Mouse (Mus musculus): ENCODE results near the gene Tanc2.

Gene Tanc2

DNA sequence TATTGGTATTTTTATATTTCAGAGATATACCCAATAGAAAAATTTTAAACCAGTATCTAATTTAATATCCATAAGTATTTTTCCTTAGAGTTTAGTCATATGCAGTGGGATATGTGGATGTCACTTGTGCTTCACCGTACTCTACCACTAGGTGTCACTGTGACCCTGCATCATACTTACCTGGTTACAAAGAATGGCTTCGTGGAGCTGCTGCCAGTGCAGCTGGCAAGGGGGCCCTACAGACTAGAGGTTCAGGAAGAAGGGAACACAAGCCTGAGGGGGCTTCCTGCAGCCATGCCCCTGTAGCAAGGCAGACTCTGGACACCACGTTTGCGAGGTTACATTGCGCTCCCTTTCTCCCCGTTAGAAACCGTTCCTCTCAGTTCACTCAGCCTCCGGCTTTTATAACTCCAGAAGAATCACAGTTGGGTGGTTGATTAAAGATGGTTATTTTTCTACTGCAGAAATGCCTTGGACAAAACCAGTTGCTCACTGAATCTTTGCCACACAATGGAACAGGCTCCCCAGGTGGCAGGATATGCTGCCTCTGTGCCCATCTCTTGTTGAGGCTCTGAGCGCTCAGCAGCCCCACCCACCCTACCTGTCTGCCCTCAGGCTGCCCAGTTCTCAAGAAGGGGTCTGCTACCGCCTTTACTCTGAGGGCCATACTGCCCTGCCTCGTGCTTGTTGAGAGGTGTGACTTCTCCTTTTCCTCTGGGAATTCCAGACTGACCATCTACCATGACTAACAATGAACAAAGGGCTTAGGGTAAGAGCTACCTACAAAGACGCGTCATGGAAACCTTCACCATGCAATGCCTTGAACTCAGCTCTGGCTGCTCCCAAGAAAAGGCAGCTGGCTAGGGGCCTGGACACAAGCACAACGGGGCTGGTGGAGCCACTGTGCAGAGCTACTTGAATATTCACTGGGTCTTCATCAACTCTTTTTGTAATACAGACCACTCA lies 337.6 kb downstream of the Tanc2 start:
- DNase-seq = peak; percentile 83

DNA sequence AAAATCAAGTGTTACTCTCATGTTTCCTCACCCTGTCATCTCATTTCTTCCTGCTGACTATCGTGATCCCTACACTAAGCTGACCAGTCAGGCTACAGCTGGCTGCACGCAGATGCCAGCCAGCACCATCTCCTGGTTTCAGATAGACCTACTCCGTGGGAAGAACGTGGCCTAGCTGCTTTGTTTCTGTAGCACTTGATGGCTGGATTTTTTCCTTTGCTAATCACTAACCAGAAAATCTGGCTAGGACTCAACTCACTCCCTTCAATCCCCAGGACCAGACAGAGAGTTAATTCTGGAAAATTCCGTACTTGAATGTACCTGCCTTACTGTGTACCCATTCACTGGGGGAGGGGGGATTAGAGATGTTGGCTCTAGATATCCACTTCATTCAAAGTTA lies 338.4 kb downstream of the Tanc2 start:
- DNase-seq = no peak

DNA sequence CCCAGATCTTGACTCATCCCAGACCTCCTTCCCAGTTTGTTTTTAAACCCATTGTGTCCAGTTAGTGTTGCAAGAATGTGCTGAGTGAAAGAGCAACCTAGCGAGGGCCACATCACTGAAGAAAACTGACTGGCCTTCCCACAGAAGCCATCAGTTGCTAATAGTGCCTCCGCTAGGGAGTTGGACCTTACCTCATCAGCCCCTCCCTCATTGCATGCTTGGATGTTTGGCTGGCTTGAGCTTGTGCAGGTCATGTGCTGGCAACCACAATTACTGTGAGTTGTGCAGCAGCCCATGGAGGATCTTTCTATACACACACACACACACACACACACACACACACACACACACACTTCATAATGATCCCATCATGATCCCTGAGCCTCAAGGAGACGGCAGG lies 341.6 kb downstream of the Tanc2 start:
- DNase-seq = no peak

DNA sequence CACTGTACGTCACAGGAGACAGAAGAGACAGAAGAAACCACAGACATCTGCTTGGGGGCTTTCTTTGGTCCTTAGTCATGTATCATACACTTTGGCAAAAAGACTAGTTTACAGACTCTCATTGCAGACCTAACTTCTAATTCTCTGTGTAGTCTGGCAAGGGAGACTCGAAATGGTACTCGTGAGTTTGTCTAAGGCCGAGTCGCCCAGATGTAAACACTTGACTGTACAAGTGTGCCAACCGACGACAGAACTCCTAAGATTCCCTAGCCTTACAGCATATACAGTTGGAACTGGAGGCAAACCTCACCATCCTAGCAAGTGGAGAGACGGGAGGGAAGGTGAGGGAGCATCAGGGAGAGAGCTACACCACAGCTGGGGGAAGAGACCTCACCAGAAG lies 344.0 kb downstream of the Tanc2 start:
- no peak for DNase-seq

DNA sequence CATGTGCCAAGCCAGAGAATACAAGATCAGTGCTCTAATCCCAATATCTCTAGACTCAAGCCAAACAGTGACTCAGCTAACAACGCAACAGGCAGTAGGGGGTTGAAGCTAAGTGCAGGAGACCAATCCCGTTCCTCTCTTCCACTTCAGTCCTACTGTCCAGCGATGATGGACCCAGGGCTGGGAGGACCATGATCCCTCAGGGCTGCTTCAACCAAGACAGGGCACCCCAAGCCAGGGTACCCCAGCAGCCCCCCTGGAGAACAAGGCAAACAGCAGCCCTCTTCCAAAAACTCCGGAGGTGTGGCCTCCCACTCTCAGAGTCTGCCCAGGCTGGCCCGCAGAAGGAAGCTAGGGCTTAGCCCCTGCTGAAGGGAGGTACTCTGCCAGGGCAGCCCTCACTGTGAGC lies 344.5 kb downstream of the Tanc2 start:
- DNase-seq = no peak

DNA sequence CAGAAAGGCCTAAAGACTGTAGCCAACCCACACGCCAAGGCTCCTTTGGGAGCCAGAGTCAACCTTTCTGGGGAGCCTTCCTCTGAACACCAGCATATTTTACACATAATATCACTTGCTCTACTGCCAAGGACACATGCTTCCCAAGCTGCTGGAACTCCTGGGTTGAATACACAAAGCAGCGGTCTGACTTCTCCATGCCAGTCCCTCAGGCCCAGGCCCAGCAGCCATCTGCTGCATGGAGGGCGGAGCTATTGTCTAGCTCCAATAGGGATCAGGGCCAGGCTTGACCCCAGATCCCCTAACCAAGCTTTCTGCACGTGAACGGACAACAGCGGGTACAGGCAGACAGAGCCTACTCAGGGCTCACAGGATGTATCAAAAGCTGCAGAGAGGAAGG lies 345.0 kb downstream of the Tanc2 start:
- DNase-seq = no peak

DNA sequence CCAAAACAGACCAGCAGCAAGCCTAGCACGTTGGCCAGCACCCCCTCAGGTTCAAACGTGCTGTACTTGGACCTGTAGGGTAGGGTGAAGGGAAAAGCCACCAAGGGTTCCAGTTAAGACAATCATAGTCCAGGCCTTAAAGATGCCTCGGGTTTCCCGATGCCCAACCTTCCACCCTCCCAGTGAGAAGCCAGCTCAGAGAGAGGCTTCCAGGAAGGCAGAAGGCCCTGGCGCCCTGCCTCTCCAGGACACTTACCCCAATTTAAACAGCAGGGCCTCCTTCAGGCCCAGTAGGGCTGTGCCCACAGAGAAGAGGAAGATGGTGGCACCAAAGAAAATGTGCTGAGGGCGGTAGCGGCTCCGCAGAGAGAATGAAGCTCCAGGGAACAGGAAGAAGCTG lies 345.7 kb downstream of the Tanc2 start:
- no peak for DNase-seq

DNA sequence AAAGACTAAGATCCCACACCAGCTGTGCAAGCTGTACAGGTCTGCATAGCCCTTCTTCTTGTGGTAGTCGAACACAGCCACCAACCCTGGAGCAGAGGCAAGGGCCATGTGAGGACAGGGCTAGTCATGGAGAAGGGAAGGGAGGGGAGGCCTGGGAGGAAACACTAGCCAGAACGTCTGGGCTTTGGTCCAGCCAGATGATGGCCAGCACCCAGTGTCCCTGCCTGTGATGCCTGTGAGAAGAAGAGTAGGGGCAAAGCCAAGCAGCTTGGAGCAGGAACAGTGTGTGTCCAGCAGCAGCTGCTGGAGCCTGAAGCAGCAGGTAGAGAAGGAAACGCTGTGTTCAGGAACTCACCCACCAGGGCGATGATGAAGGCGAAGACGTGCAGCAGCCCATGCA lies 346.4 kb downstream of the Tanc2 start:
- peak; percentile 47 for DNase-seq

DNA sequence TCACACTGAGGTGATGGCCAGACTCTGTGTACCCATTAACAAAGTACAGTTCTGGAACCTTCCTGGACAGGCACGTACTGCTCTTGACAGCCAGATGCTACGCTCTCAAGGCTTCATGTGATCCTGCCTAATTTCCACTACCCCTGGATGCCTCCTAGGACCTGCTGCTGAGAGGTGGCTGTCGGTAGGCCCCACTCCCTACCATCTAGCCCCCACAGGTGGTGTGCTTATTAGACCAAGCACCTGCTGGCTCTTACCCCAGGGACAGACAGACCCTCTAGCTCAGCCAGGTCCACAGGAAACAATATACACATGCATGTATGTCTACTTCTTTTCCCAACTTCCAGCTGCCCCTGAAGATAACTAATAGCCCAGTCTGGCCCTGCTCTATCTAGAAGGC lies 347.2 kb downstream of the Tanc2 start:
- DNase-seq = no peak

DNA sequence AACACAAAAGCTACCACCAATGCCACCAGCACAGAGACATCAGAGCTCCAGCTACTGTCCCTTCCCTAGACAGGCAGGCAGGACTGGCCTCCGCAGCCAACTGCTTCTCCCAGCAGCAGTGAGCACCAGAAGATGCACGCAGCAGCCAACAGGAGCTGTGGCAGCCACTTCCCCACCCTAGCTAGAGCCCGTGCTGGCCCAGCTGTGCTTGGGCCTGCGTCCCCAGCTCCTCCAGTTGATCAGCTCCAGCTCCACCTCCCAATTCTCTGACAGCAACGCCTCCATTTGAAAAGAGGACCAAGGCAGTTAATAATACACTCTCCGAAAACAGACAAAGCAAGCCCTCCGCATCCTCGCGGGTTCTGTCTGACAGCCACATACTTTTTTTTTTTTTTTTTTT lies 349.0 kb downstream of the Tanc2 start:
- no peak for DNase-seq

DNA sequence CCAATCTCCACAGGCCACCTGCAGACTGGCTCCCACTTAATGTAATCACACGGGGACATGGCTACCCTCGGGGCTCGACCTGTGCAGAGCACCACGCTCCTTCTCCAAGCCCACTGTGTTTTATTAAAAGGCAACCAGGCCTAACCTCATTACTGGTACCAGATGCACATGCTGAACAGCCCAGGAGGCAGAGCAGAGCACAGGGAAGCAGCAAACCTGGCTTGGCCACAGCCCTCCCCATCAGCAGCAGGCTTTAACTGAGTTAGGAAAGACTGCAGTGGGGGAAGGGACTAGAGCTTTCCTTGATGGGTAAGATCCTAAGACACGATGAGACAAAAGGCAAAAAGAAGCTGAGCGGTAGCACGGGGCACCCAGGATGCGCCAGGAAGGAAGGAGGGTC lies 352.2 kb downstream of the Tanc2 start:
- DNase-seq = no peak

DNA sequence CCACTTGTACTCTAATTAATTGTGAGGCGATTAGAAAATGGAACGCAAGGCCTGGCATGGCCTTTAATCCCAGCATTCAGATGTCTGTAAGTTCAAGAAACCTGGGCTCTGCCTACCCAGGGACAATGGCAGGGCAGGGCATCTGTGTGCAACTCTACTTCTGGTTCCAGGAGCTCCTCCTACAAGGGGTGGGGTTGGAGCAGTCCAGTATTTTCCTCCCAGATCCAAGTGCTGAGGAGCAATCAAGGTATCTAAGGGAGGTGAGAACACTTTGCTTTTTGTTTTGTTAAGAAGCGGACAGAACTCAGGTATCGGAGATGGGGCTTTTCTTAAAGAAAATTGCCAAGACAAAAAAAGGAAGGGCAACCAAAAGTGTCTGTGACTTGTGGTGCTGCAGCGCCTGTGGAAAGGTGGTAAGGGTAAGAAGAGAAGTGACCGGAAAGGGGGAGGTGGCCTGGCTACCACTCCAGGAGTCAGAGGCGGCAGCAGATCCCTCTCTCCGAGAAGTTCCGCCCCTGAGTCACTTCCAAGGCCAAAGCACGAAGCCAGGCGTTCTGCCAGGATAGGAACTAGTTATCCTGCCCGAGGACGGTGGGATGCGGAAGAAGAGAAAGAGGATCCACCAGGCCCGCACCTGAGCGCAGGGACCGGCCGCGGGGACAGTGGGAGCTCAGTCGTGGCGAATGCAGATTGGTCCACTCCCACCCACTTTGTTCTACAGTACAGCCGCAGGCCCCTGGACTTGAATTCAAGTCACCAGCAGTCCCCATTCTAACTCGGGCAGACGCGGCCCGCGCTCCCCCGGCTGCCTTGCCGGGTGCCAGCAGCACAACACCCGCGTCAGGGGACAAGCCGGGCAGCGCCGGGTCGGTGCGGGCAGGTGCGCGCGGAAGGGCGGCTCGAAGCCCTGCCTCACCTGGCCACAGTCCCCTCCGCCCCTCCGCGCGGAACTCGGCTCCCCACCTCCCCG lies 353.6 kb downstream of the Tanc2 start:
- DNase-seq = peak; percentile 58

DNA sequence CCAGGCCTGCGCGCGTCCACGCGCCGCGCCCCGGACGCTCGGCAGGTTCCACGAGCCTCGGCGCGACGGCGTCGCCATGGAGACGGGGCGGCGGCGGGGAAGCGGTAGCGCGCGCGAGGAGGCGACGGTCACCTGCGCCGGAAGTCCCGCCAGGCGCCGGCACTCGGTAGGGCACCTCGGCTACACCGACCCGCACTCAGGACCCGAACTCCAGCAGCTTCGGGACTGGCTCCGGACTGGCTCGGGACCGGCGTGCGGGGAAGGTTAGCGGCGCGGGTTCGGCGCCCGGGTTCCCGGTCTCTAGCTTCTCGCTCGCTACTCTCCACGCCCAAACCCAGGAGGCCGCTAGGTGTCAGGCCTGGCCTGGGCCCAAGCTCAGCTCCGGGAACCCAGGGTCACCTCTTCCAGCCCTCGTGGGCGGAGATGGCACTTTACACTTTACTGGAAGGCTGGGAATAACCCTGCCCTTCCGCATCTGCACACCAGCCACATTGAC lies 354.4 kb downstream of the Tanc2 start:
- DNase-seq = peak; percentile 84

DNA sequence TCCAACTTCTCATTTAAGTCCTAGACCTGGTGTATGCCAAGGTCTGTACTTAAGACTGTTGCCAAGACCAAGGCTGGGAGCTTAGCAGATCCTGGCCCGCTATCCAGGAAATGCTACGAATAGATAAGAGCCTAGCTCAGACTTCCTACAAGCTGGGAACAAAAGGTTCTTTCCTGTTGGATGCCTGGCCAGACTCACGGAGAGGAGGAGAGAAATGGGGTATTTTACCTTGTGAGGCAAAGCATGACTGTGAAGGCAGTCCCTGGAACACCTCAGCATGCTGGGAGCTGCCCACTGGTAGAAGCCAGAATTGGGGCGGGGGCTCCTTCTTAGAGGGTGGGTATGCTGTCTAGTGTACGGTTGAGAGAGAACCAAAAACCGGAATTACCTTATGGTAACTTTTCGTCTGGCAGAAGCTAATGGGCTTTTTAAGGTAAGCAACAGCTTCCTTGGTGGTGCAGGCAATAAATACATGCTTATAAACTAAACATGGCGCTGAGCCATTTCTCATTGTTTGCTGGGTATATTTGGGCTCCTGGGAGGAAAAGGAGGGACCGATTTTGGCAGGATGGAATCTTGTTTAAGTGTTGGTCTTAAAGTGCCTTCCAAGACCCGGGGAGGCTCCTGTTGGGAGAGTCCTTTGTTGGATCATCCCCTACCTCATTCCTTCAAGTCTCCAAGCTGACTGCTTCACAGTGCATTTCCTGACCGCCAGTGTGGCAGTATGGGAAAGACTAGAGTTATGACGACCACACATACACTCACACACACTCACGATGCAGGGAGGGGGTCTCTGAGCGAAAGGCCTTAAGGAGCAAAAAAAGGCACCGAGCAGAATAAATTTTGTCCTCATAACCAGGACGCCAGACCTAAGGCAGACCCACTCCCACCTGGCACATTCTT lies 355.2 kb downstream of the Tanc2 start:
- DNase-seq = peak; percentile 43

DNA sequence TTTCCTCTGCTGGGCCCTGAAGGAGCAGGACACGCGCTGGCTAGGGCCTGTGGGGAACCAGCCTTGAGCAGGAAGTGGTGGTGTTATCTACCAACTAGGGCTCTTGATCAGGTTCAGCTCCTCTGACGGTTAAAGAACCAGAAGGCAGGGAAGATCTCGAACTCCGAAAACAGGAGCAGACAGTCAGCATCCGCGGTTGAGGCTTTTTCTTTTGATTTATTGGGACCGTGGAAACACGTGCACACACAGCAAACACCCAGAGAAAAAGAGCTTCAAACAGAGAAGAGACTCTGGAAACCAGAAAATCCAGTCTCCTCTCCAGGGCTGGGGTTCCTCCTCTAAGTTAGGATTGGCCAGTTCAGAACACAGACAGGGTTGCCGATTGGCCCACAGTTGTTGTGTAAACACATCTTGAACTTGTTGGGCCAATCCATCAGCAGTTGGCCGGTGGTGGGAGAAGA lies 356.9 kb downstream of the Tanc2 start:
- no peak for DNase-seq

DNA sequence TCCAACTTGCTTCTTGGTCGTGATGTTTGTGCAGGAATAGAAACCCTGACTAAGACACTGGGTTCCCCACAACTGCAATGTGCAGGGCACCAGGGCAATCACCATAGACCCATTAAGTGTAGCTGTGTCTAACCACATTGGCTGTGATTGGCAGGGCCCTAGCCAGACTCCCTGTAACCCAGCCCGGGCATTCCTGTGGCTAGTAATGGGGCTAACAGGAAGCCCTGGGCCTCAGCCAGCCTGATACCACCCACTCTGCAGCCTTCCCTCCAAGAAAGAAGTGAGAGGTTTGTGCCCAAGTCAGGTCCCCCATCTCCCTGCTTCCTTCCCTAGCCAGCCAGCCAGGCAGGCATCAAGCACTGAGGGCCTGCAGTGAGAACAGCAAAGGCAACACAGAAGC lies 358.5 kb downstream of the Tanc2 start:
- DNase-seq = no peak

DNA sequence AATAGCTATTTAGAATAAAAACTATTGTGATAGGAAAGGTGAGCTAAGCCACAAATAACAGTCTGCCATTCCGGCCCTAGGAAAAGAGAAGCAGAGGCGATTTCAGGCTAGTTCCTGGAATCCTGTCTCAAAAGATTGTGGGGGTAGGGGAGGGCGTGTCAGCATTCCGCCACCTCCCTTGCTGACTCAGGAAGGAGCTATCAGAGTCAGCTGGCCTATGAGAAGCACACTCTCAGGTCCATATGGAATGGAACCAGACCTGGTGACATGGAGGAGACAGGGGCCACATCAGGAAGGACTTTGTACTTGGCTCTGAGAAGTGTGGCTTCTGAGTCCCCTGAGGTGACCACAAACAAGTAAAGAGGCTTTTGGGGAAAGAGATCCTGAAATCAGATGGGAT lies 360.7 kb downstream of the Tanc2 start:
- DNase-seq = no peak

DNA sequence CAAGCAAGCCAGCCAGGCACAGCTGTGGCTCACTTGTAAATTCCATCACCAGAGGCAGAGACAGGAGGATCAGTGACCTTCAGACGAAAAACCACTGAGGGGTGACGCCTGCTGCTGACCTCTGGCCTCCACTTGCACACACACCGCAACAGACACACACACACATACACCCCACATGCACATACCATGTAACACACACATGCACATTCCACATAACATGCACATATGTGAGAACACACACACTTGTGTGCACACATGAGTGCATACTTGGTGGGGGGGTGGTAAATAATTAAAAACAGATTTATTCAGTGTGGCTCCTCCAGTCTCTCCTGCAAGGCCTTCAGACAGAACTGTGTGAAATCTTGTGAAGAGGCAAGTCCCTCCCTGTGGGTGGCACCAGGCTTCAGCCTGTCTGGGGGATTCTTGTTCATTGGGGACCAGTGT lies 361.8 kb downstream of the Tanc2 start:
- DNase-seq = peak; percentile 56

DNA sequence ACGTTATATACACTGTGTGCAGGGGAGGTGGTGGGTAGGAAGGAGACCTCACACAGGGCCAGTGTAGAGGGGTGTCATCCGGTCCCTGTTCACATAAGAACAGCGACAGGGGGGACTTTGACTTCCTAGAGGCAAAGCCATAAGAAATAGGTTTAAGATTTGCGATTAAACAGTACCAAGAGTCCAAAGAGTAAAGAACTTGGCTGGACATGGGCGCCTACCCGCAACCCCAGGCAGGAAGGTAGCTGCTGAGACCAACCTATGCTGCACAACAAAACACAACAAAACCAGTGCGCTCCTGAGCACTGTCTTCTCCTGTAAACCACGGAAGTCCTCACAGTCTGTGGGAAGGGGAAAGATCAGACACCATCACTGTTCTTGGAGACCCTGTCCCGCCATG lies 362.3 kb downstream of the Tanc2 start:
- no peak for DNase-seq

DNA sequence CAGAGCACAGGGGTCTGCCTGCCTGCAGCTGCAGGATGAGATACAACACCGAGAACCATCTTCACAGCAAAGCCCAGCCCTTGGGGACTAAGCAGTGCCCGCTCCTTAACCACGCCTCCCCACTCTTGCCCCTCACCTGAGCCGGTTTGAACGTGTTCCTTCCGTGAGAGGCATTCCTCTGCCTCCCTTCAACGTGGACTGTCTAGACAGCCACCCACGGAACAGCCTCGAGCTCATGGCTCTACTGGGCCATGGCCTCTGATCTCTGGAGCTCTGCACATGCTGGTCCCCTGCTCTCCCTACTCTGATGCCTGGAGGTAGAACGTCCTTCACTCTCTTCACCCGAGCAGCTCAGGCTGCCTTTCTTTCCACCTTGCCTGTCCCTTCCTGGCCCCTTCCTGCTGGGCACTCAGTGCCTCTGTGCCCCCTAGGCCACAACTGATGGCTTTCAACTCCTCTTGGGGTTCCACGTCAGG lies 363.2 kb downstream of the Tanc2 start, which contains the start of gene Cyb561:
TSS of gene Cyb561 (minus strand) at position 426 of the 476 bp plus-strand sequence.
- DNase-seq = no peak

DNA sequence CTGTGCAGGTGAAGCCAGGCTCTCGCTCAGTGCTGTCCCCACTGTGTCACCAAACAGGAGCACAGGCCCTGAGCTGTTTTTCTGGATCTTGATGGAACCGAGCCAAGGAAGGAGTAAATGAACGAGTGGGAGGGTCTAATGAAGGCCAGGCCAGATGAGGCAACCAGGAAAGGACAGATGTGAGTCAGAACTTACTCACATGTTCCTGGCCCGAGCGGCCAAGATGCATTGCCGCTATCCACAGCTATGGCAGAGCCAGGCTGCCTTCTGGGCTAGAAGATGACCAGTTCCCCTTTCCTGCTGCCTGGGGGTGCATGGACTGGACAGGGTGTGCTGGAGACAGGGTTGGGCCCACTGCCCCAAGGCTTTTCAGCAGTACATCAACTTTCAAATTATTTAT lies 363.6 kb downstream of the Tanc2 start:
- DNase-seq = no peak
